Mouse (Mus musculus) gastrocnemius, adult 2 months (tissue): Measurements from ENCODE around the gene A4galt. TPM values are rescaled to one million over a fixed set of nuclear protein-coding genes. Genes with fewer than 3 reads are reported as not detected.

Source experiments
- DNase-seq: peaks from one replicate; pipeline ENCODE4 v3.0.0; 2022
- H3K27ac ChIP-seq: fragments of 200-600 bp; 2 replicates; pipeline ENCODE4 v1.8.1; 2022; ENCODE audit warnings: mild to moderate bottlenecking
- H3K4me3 ChIP-seq: fragments of 200-600 bp; 2 replicates; pipeline ENCODE4 v1.8.1; 2022; ENCODE audit warnings: mild to moderate bottlenecking, moderate library complexity
- CTCF ChIP-seq: fragments of 200-600 bp; IDR thresholded peaks from 2 replicates; pipeline ENCODE4 v1.8.1; 2022; ENCODE audit warnings: antibody characterized with exemption, mild to moderate bottlenecking, moderate library complexity
- intact Hi-C: fragments of 180-260 bp; cut with DNase I; formaldehyde crosslinking; loops from one replicate; pipeline ENCODE4 v1.15.1; 2025
- long read RNA-seq, 2 experiments: library from polyadenylated mRNA; stranded (forward); transcript quantifications; one replicate each; pipeline ENCODE4 v2.0.0; 2021
- total RNA-seq, 2 experiments: library from RNA; stranded (reverse); gene quantifications; 2 replicates each; pipeline ENCODE4 v1.2.3; 2021

The A4galt gene
- total RNA-seq, result 1 to 10 TPM; 2.8 to 4.0 TPM
- long read RNA-seq, experiment 1, partial matches to known transcripts, result 0 of 1 reads
- long read RNA-seq, experiment 1, other reads (novel, unspliced or antisense), result 1 of 1 reads
- long read RNA-seq, experiment 2, partial matches to known transcripts, result 0 of 2 reads
- long read RNA-seq, experiment 2, other reads (novel, unspliced or antisense), result 1 of 2 reads

DNA sequence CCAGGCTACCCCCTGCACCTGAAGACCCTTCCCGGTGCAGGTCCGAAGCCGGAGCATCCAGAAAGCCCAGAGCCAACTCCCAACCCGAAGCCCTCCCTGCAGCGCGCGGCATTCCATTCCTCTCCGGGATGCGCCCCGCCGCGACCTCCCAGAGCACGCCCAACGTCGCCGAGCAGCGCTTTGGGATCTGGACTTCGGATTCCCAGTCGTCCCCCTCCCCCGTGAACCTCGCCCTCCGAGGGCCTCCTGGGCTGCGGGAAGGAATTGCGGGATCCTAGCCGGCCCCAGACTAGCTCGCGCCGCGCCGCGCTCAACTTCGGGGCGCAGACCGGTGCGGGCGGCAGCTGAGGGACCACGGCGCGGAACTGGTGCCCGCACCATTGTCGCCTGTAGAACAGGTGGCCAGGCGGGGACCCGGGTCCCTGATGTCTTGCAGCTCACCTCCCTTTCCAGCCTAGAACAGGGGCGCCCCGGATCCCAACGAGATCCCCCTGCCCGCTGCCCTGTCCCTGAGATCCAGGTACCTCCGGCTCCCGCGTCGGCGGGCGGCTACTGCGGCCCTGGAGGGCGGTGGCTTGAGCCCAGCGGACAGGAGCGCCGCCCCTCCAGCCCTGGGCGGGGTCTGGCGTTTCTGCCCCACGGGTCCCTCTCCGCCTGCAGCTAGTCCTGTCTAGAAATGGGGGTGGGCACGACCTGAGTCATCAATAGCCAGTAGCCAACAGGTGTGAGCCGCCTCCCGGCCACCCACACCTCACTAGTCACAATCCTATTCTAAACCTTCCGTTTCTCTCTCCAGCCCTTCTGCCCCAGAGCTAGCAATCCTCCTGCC is at the start of gene A4galt:
A4galt (minus strand) TSS at position 599 of the 829 bp plus-strand sequence.
- no peak for TF ChIP-seq CTCF
- peak within 1 kb of the TSS; percentile 89 for H3K4me3 ChIP-seq
- peak within 1 kb of the TSS; percentile 88 for H3K27ac ChIP-seq
- intact Hi-C loops, result loop anchor here (5.0 kb wide), 2 partner anchors 39 to 51 kb away; no protein-coding TSS in a partner anchor
- DNase-seq, result peak; percentile 78

DNA sequence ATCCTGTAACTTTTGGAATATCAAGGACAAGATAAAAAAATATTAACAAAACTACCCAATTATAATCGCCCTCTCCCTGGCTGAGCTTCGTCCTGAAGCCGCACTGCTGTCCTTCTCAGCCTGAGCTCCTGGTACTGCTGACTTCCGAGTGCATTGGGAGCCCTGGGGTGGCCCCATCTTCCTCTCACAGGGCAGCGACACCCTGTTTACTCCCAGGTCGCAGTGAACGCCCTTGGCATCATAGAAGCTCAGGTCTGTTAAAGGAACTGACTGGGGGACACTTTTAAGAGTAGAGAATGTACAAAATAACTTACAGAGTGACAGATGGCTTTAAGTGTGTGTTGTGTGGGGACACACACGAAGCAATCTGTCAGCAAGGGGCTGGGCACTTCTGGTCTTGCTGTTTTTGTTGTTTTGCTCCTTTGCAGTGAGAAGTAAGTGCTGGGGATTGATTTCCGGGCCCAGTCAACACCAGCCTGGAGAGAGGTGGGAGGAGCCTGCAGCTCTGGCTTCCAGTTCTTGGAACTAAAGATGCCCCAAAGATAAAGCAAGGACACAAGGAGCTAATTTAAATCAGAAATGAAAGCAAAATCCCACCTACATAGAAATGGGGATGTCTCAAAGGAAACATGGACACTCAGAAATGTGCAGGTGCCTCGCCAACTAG is 48.5 kb upstream of the A4galt start:
- TF ChIP-seq CTCF, result no peak
- H3K27ac ChIP-seq, result peak overlapping the region; percentile 65
- DNase-seq, result no peak
- intact Hi-C loops, result loop anchor here (5.0 kb wide), 1 partner anchor 48 kb away; the partner anchor contains the start of gene A4galt
- no peak overlapping the region for H3K4me3 ChIP-seq

DNA sequence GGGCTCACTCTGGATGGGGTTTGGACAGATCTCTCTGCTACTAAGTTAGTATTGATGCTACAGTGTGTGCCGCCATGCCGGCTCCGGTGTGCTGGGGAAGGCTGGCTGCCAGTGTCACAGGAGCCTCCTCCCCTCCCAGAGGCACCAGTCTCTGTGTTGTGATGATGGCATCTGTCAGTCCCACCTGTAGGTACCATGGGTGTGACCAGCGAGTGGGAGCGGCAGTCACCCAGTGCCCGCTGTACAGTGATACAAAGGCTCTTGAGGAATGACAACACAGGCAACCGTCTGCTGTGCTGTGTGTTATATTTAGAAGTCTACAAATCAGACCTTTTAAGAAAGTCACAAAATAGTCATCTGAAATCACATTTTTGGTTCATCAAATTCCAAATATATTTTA is 47.9 kb upstream of the A4galt start:
- intact Hi-C loops, result no loop called here
- TF ChIP-seq CTCF, result no peak
- no peak for DNase-seq
- H3K4me3 ChIP-seq, result no peak overlapping the region
- peak overlapping the region; percentile 65; the same call in 1 of the 2 replicates for H3K27ac ChIP-seq

DNA sequence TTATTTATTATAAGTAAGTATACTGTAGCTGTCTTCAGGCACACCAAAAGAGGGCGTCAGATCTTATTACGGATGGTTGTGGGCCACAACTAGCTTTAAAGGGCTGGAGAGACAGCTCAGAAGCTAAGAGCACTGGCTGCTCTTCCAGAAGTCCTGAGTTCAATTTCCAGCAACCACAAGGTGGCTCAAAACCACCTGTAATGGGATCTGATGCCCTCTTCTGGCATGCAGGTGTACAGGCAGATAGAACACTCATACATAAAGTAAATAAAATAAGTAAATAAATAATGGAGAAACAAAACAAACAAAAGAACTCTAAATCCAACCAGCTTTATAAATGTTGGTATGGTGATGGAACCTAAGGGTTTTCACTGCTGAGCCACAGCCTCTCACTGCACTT is 47.2 kb upstream of the A4galt start:
- intact Hi-C loops, result no loop called here
- DNase-seq, result no peak
- H3K4me3 ChIP-seq, result no peak overlapping the region
- peak; percentile 35 for TF ChIP-seq CTCF
- no peak overlapping the region for H3K27ac ChIP-seq

DNA sequence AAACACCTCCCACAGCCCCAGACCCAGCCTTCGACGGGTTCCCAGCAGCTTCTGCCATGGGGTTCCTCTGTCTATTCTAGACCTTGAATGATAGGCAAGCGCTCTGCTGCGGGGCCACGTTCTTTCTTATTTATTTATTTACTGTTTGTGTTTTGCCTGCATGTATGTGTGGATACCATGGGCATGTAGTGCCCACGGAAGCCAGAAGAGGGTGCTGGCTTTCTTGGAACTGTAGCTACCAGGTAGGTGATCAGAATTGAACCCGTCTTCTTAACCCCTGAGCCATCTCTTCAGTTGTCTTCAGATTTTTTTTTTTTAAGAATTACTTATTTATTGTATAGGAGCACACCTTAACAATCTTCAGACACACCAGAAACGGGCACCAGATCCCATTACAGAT is 46.7 kb upstream of the A4galt start:
- intact Hi-C loops, result no loop called here
- Histone ChIP-seq H3K27ac (no peak overlapping the region), H3K4me3 (no peak overlapping the region)
- TF ChIP-seq CTCF, result peak; percentile 42
- no peak for DNase-seq

DNA sequence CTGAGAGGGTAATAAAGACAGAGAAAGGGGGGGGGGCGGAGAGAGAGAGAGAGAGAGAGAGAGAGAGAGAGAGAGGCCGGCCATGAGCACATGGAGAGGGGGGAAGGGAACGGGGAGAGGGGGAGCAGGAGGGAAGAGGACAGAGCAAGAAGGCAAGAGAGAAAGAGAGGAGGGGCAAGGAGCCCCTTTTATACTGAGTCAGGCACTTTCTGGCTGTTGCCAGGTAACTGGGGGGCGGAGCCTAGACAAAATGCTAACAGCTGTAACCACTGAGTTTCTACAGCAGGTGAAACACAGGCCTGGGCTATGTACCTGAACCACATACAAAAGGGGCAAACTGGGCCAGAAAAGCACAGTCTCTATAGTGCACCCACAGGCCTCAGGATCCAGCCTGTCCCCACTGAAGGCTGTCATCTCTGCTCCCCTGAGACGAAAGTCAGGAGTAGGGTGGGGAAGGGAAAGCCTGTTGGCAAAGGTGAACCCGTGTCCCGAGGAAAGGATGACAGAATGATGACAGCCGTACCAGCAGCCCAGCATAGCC is 45.3 kb upstream of the A4galt start:
- H3K4me3 ChIP-seq, result no peak overlapping the region
- intact Hi-C loops, result no loop called here
- no peak for TF ChIP-seq CTCF
- no peak for DNase-seq
- no peak overlapping the region for H3K27ac ChIP-seq

DNA sequence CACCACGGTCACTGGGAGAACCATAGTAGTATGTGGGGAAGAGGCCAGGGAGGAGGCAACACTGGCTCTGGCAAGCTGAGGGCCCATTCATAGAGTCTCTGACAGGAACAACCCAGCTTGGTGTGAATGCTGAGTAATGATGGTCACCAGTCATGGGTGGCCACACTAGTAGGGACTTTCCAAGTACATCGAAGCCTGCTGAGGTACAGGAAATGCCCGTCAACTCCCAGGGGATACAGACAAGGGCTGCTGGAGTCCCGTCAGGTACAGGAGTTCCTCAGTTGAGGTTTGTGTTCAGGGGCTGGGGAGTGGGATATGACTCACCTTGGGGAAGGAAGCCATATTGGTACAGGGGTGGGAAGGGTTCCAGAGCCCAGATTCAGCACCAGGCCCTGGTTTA is 44.5 kb upstream of the A4galt start:
- DNase-seq, result no peak
- no peak for TF ChIP-seq CTCF
- Histone ChIP-seq H3K27ac (no peak overlapping the region), H3K4me3 (no peak overlapping the region)
- intact Hi-C loops, result no loop called here

DNA sequence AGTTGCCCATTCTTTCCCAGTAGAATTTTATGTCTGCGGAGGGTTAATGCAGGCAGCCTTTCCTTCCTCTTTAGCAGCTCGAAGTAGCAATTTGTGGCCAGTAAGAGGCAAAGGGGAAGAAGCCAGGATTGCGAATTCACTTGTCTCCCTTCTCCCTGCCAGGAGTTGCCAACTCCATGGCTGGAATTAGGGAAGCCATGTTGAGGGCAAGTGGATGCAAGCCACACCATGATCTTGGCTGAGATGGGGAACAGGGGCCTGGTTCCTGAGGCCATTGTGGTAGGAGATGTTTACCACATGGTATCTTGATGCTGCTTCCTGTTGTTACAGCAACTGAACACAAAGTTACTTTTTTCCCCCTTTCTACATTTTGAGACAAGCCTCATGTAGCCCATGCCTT is 43.4 kb upstream of the A4galt start:
- no peak for TF ChIP-seq CTCF
- no peak overlapping the region for H3K4me3 ChIP-seq
- intact Hi-C loops, result no loop called here
- no peak for DNase-seq
- H3K27ac ChIP-seq, result peak overlapping the region; percentile 43; the same call in 1 of the 2 replicates

DNA sequence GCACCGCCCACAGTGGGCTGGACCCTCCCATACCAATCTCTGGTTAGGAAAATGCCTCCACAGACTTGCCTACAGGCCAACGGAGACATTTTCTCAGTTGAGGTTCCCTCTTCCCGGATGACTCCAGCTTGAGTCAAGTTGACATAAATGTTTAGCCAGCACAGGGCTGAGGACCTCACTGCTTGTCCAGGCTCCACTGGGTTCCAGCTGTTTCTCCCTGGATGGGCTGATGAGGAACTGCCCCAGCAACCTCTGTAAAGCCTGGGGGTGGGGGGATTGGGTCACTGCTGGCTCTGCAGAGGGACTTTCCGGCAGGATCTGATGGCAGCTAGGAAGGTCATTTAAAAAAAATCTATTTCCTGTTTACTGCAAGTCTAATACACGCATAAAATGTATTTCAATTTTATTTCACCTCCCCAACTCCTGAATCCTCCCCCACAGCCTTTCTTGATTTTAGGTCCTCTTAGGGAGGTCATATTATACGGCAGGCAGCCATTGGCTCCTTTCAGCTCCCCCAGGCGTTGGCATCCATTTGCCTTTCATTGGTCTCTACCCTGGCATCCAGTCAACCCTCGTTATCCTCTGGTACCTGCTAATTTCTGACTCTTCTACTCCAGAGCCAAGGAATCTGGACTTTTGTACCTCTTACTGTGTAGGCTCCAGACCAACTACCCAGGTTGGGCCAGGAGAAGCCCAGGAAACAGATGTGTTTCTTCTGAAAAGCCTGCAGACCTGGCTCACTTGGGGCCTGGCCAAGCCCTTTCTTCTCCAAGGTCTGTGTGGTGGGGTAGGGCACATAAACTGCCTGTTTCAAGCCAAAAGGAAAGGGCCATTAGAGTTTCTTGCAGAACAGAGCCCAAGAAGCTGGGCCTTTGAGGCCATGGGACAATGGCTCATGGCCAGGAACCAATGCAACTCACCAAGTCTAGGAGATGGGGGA is 42.4 kb upstream of the A4galt start:
- H3K4me3 ChIP-seq, result no peak overlapping the region
- peak overlapping the region; percentile 67 for H3K27ac ChIP-seq
- intact Hi-C loops, result no loop called here
- DNase-seq, result peak; percentile 44
- no peak for TF ChIP-seq CTCF

DNA sequence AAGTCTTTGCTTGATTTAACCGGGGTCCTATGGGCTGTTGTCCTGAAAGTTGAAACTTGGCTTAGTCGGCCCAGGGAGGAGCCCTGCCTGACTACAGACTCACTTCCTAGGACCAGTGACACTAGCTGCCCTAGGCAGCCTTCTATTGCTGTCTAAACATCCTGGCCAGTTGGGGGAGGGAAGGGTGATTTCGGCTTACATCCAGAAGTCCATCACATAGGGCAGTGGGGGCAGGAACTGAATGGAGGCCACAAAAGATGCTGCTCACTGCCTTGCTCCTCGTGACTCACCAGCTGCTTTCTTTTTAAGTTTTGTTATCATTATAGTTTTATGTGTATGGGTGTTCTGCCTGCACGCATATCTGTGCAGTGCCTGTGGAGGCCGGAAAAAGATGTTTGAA is 41.6 kb upstream of the A4galt start:
- Histone ChIP-seq H3K27ac (peak overlapping the region; percentile 67), H3K4me3 (no peak overlapping the region)
- DNase-seq, result no peak
- intact Hi-C loops, result no loop called here
- no peak for TF ChIP-seq CTCF

DNA sequence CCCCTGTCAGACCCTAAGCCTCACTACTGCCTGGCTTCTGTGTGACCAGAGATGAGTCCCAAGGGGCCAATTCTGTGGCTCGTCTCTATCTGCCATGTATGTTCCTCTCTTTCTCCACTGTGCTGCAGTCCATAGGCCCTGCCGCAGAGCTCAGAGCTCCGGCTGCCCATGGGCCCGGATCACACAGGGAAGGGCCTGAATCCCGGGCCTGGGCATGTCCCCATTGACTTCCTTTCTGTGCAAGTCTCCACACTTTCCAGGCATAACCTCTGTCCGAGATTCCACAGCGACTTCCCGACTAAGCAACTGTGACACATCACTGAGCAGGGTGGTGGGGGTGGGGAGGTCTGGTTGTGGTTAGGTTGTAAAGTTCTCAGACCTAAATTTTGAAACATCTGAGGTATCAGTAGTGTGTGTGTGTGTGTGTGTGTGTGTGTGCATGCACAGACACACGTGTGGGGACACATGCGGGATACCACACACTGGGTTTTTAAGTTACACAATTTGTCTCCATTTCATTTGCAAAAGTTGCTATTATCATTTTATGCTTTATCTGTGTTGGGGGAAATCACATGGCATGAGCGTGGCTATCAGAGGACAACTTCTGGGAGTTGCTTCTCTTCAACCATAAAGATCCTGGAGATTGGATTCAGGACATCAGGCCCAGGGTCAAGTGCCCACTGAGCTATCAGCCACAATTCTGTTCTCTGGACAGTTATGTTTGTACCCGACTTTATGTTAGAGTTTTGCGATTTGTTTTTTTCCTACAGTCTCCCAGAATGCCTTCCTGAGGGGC is 40.9 kb upstream of the A4galt start:
- no peak for TF ChIP-seq CTCF
- intact Hi-C loops, result no loop called here
- H3K4me3 ChIP-seq, result no peak overlapping the region
- no peak for DNase-seq
- H3K27ac ChIP-seq, result peak overlapping the region; percentile 67
